Mouse (Mus musculus) layer of hippocampus, adult 8-10 months (tissue): ENCODE data around the gene Olfr441. TPM values are rescaled to one million over a fixed set of nuclear protein-coding genes. Genes with fewer than 3 reads are reported as not detected.
"Not testable (repeated sequence)": the region's sequence is repeated elsewhere in the genome, so short reads cannot be mapped to it uniquely, and the experiment has no call there.

ENCODE experiments used
- DNase-seq, 2 experiments: peaks; one replicate each; pipeline ENCODE4 v3.0.0; 2022; ENCODE audit warnings: low spot score in 2 of 2
- total RNA-seq, 4 experiments: library from RNA; stranded (reverse); gene quantifications; 2 replicates each; pipeline ENCODE4 v1.2.4; 2022

Gene Olfr441
- not detected for total RNA-seq

- DNase-seq: not testable (repeated sequence)
These were observed at the start of gene Olfr441 for GRCm38 (mm10) chr6:43106069-43106468. Gene Olfr441 (plus strand): TSS chr6:43106369.

GRCm38 (mm10) chr6:43078750-43079149 is 27.4 kb upstream of the Olfr441 start:
- no peak for DNase-seq

DNA sequence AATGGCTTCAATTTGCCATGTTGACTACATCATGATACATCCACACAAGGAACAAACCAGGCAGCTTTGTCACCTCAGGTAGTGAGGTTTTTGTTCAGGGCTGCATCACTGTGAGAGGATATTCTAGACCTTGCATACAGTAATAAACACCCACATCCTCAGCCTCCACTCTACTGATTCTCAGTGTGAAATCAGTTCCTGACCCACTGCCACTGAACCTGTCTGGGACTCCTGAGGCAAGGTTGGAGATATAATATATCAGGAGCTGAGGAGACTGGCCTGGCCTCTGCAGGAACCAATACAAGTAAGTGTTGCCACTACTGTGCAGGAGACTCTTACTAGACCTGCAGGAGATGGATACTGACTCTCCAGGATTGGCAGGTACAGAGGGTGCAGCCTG is 24.8 kb upstream of the Olfr441 start:
- DNase-seq: not testable (repeated sequence)

GRCm38 (mm10) chr6:43146267-43146666 is 40.1 kb downstream of the Olfr441 start, which contains the start of gene Olfr237-ps1:
Gene Olfr237-ps1 (plus strand): TSS chr6:43146567.
- DNase-seq: not testable (repeated sequence)

DNA sequence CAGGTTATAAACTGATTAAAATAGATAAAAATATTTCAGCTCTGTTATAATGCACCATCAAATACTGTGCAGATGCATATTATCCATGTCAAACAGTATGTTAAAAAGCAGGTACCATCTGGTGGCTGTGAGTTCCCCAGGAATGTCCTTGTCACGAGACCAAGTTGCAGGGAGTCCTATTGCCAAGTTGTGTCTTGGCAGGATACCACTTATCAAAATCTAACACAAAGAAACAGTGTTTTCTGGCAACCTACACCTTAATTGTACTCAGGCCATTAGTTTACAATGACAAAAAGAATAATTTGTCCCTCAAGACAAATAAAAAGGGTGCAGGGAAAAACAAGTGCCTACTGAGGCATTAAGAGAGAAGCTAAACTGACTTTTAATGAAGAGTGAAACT is 53.3 kb downstream of the Olfr441 start:
- no peak for DNase-seq

DNA sequence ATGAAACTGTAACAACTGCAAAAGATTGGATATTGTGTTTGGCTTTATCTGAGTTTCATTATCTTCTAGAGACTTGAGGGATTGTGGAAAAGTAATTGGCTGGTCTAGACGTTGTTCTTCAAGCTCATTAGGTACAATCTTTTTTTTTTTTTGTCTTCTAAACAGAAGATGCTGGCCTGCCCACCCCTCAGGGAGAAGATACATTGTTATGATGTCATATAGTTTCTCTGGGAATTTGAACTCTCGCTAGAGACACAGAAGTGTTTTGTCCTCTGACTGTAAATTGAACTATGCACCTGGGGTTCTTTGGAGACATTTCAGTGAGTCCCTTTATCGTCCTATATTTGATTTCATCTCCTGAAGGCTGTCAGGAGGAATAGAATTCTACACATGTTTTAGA is 56.8 kb downstream of the Olfr441 start, which contains the start of gene Olfr437:
Gene Olfr437, plus strand, starts transcription at position 301 of the 400 bp plus-strand sequence.
- DNase-seq: no peak

DNA sequence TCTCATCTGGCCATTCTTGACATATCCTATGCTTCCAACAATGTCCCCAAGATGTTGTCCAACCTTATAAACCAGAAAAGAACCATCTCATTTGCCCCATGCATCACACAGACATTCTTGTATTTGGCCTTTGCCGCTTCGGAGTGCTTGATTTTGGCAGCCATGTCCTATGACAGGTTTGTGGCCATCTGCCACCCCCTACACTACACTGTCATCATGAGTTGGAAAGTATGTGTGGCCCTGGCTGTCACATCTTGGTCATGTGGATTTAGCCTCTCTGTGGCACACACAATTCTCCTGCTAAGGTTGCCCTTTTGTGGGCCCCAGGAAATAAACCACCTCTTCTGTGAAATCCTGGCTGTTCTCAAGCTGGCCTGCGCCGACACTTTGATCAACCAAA is 61.1 kb downstream of the Olfr441 start:
- DNase-seq: no peak

Other genes starting within 250 kb of the Olfr441 start
- gene Olfr448, start 215.9 kb upstream of the Olfr441 start, total RNA-seq: not detected
- not detected for gene Olfr447, start 197.5 kb upstream of the Olfr441 start, total RNA-seq
- gene Olfr446, start 185.0 kb upstream of the Olfr441 start, total RNA-seq: under 1 TPM in 1 of 4 experiments, not detected in 3; 0.43 TPM
- gene Olfr444, start 157.3 kb upstream of the Olfr441 start, total RNA-seq: not detected
- not detected for gene Olfr237-ps1, start 40.2 kb downstream of the Olfr441 start, total RNA-seq
- not detected for gene Olfr437, start 56.9 kb downstream of the Olfr441 start, total RNA-seq
- gene Olfr13, start 65.8 kb downstream of the Olfr441 start, total RNA-seq: not detected
- gene Olfr435, start 90.8 kb downstream of the Olfr441 start, total RNA-seq: not detected
- gene Olfr434, start 106.7 kb downstream of the Olfr441 start, total RNA-seq: not detected
- gene Olfr47, start 125.2 kb downstream of the Olfr441 start, total RNA-seq: not detected
- 1 to 10 TPM; 2.2 to 2.9 (median 2.5) TPM for gene Arhgef5, start 159.2 kb downstream of the Olfr441 start, total RNA-seq
- not detected for gene Nobox, start 203.2 kb downstream of the Olfr441 start, total RNA-seq